Mouse (Mus musculus): ENCODE results near the gene Grap2. TPM values are rescaled to one million over a fixed set of nuclear protein-coding genes. Genes with fewer than 3 reads are reported as not detected.

Gene Grap2
- 0.04 TPM in 1 of 2 replicates, not detected in the other for polyA plus RNA-seq (2021; fragmentation: Nextera tagmentation)
- long read RNA-seq, experiment 1, result 0 reads
- long read RNA-seq, experiment 2, result 0 reads

GRCm38 (mm10) chr15:80572291-80572690 is at the start of gene Grap2:
Grap2 (plus strand) TSS chr15:80572594.

GRCm38 (mm10) chr15:80565106-80565665 is 7.2 kb upstream of the Grap2 start, which contains the start of gene Enthd1:
Enthd1 (minus strand) TSS chr15:80565156.

GRCm38 (mm10) chr15:80671295-80672252 is 99.2 kb downstream of the Grap2 start, which contains the start of gene Fam83f:
Fam83f (plus strand) TSS chr15:80671847.

Other genes starting within 250 kb of the Grap2 start
- gene Enthd1, start 7.4 kb upstream of the Grap2 start, polyA plus RNA-seq (2021; fragmentation: Nextera tagmentation), result not detected in 2 replicates
- gene Fam83f, start 99.3 kb downstream of the Grap2 start, polyA plus RNA-seq (2021; fragmentation: Nextera tagmentation), result 0.15 and 0.24 TPM in 2 replicates
- 3.8 and 6.6 TPM in 2 replicates for gene Tnrc6b, start 138.7 kb downstream of the Grap2 start, polyA plus RNA-seq (2021; fragmentation: Nextera tagmentation)